Mouse (Mus musculus): ENCODE measurements around the gene Cux2. TPM values are rescaled to one million over a fixed set of nuclear protein-coding genes. Genes with fewer than 3 reads are reported as not detected.

Cux2 gene
- polyA plus RNA-seq, 1 experiment from 2014 or later: 27.3 TPM

DNA sequence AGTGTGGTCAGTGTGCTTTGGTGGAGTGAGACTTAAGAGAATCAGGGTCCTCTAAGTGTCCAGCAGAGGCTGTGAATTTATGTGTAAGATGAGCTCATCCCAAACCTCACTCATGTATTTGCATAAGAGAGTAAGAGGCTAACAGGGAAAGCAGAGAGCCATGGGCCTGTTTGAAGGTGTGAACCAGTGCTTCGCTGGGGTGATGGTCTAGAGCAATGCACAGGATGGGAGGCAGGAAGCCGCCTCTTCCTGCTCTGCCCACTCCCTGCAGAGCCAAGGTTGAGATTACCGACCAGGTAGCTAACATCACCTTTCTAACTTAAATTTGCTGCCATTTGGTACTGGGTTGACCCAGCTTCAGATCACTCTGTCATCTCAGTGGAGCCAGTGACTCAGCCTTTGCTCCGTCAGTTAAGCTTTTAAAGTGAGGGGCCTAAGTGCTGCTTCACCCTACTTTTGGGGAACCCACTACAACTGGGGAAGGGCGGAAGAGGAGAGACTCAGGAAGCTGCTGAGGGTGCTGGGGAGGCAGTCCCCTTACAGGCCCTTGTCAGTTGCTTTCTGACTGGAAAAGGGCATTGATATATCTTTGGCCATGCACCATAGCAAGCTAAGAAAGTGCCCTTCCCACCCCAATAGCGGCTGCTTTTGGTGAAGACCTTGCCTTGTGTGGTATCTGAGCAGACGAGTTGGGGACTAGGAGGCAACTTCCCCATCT lies 237.2 kb downstream of the Cux2 start:
- Histone ChIP-seq H3K9ac (no peak overlapping the region), H3K9me3 (no peaks in the 10 kb centered on the region), H3K27me3 (replicated peaks) (no peaks in the 10 kb centered on the region), H3K36me3 (replicated peaks) (peaks cover 40% of the 10 kb centered on the region), H3K27ac (no peak overlapping the region), H3K4me3 (no peak overlapping the region), H3K4me2 (no peak overlapping the region), H3K4me1 (no peaks in the 10 kb centered on the region)
- ATAC-seq (replicated peaks): no peak
- 90% methylated on average over 7 of the region's 7 CpGs for WGBS

GRCm38 (mm10) chr5:121811485-121811931 lies 238.4 kb downstream of the Cux2 start:
- no peaks in the 10 kb centered on the region for H3K4me1 ChIP-seq
- no peak overlapping the region for H3K4me3 ChIP-seq
- WGBS: 88% methylated on average over 5 of the region's 5 CpGs
- ATAC-seq (replicated peaks): no peak
- H3K9me3 ChIP-seq: no peaks in the 10 kb centered on the region
- H3K27me3 ChIP-seq (replicated peaks): no peaks in the 10 kb centered on the region
- H3K27ac ChIP-seq: no peak overlapping the region
- no peak overlapping the region for H3K4me2 ChIP-seq
- H3K36me3 ChIP-seq (replicated peaks): peaks cover 35% of the 10 kb centered on the region
- H3K9ac ChIP-seq: no peak overlapping the region

DNA sequence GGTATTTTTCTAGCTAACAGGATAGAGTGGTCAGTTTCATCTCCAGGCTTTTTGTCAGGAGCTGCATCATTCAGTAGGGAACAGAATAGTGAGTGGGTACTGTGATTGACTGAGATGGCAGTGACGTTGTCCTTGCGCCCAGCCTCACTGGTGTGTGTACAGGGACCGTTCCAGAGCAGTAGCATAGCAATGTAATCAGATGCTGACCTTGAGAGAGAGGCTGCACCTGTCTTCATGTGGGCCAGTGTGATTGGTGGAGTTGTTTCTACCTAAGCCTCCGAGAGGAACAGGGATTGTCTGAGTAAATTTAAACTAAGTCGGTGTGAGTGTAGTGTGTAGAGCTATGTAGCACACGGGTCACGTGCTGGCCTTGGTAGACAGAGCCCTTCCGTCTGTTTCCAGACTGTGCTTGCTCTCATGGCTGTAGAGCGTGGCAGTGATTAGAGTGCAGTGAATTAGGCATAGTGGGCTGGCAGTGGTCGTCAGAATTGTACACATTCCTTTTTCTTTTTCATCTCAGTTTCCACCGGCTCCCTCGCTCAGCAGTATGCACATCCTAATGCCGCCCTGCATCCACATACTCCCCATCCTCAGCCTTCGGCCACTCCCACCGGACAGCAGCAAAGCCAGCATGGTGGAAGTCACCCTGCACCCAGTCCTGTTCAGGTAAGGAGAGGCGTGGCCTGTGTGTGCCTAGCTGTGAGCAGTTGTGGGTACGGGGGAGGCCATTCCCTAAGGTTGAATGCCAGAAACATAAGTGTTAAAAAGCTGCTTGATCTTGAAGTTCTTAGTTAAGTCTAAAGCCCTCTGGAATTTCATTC lies 239.4 kb downstream of the Cux2 start:
- H3K27ac ChIP-seq: no peak overlapping the region
- no peaks in the 10 kb centered on the region for H3K27me3 ChIP-seq (replicated peaks)
- H3K9ac ChIP-seq: no peak overlapping the region
- WGBS: 91% methylated on average over 17 of the region's 17 CpGs
- ATAC-seq (replicated peaks): no peak
- no peak overlapping the region for H3K4me2 ChIP-seq
- H3K4me1 ChIP-seq: no peaks in the 10 kb centered on the region
- peaks cover 37% of the 10 kb centered on the region for H3K36me3 ChIP-seq (replicated peaks)
- no peak overlapping the region for H3K4me3 ChIP-seq
- H3K9me3 ChIP-seq: no peaks in the 10 kb centered on the region

DNA sequence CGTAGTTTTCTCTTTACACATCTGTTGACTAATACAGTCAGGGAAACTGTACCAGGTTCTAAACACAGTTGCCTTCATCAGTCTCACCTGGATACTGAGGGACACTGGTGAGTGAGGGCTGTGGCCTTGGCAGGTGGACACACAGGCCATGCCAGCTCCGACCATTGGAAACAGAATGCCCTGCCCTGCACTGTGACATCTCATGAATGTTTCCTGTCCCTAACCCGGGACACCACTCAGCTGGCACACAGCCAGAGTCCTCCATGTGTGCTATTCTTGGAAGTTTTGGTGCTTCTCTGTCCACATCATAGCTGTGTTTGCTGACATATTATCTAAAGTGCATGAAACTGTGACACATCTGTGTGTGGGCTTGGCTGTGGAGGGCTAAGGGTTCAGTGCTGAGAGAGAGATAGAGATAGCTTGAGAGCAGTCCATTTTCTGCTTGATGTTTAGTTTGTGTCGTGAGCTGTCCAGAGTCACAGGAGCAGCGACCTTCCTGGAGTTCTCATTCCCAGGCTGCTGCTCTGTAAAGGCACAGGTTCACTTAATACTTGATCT lies 240.2 kb downstream of the Cux2 start:
- Histone ChIP-seq H3K27me3 (replicated peaks) (no peaks in the 10 kb centered on the region), H3K4me1 (no peaks in the 10 kb centered on the region), H3K9me3 (no peaks in the 10 kb centered on the region), H3K36me3 (replicated peaks) (peaks cover 40% of the 10 kb centered on the region), H3K27ac (no peak overlapping the region), H3K4me3 (no peak overlapping the region), H3K4me2 (no peak overlapping the region), H3K9ac (no peak overlapping the region)
- WGBS: 78% methylated on average over 5 of the region's 5 CpGs
- no peak for ATAC-seq (replicated peaks)

GRCm38 (mm10) chr5:121808202-121808601 lies 241.7 kb downstream of the Cux2 start:
- Histone ChIP-seq H3K9me3 (no peaks in the 10 kb centered on the region), H3K4me1 (no peaks in the 10 kb centered on the region), H3K27me3 (replicated peaks) (no peaks in the 10 kb centered on the region), H3K9ac (no peak overlapping the region), H3K4me3 (no peak overlapping the region), H3K4me2 (no peak overlapping the region), H3K36me3 (replicated peaks) (peaks cover 40% of the 10 kb centered on the region), H3K27ac (no peak overlapping the region)
- ATAC-seq (replicated peaks): no peak
- WGBS: 96% methylated on average over 2 of the region's 2 CpGs

DNA sequence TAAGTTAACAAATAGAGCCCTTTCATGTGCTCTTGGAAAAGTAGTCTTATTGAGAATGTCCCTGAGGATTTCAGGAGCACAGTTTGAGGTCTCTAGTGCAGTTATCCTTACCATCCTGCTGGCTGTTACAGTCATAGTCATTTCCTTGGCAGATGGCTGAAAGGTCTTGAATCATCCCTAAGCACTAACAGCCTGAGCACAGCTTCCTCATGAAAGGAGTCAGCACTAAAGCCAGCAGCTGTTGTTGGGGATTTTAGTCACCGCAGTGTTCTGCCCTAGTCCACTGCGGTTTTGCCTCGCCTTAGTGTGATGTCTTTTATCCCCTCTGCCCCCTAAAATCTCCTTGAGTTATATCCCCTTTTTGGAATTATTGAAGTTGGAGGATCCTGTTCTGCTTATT lies 242.7 kb downstream of the Cux2 start:
- no peak for ATAC-seq (replicated peaks)
- H3K27ac ChIP-seq: no peak overlapping the region; the same call in 1 of the 2 replicates
- H3K9me3 ChIP-seq: no peaks in the 10 kb centered on the region
- H3K4me2 ChIP-seq: no peak overlapping the region
- H3K4me3 ChIP-seq: no peak overlapping the region
- no peak overlapping the region for H3K9ac ChIP-seq
- peaks cover 39% of the 10 kb centered on the region for H3K36me3 ChIP-seq (replicated peaks)
- H3K4me1 ChIP-seq: no peaks in the 10 kb centered on the region
- WGBS: 53% methylated on average over 3 of the region's 3 CpGs
- no peaks in the 10 kb centered on the region for H3K27me3 ChIP-seq (replicated peaks)

Small RNAs within 50 kb of the gene (microRNA-seq; reads per million reads assigned to microRNA genes)
- not detected for gene Mir7031

Other genes starting within 250 kb of the Cux2 start
- gene Sh2b3, start 212.5 kb downstream of the Cux2 start, polyA plus RNA-seq (2015; fragmentation: Nextera tagmentation; extraction: Ambion mirVana): 7.7 and 8.2 TPM in 2 replicates
- gene Pheta1, start 201.1 kb downstream of the Cux2 start, polyA plus RNA-seq (2015; fragmentation: Nextera tagmentation; extraction: Ambion mirVana): 55.4 and 55.5 TPM in 2 replicates
- 0.71 and 6.6 TPM in 2 replicates for gene Myl2, start 50.8 kb upstream of the Cux2 start, polyA plus RNA-seq (2015; fragmentation: Nextera tagmentation; extraction: Ambion mirVana)
- gene Ccdc63, start 90.7 kb upstream of the Cux2 start, polyA plus RNA-seq (2015; fragmentation: Nextera tagmentation; extraction: Ambion mirVana): 0.29 TPM in 1 of 2 replicates, not detected in the other
- 216 and 237 TPM in 2 replicates for gene Ppp1cc, start 108.2 kb upstream of the Cux2 start, polyA plus RNA-seq (2015; fragmentation: Nextera tagmentation; extraction: Ambion mirVana)
- 1.5 and 1.9 TPM in 2 replicates for gene Hvcn1, start 156.7 kb upstream of the Cux2 start, polyA plus RNA-seq (2015; fragmentation: Nextera tagmentation; extraction: Ambion mirVana)
- 6.1 TPM in 2 replicates for gene Tctn1, start 214.4 kb upstream of the Cux2 start, polyA plus RNA-seq (2015; fragmentation: Nextera tagmentation; extraction: Ambion mirVana)
- gene Pptc7, start 234.3 kb upstream of the Cux2 start, polyA plus RNA-seq (2015; fragmentation: Nextera tagmentation; extraction: Ambion mirVana): 7.6 and 8.4 TPM in 2 replicates